Mouse (Mus musculus) lung, embryonic 14.5 days (tissue): Measurements from ENCODE around the gene Ly6g6e. TPM values are rescaled to one million over a fixed set of nuclear protein-coding genes. Genes with fewer than 3 reads are reported as not detected.

ENCODE experiments used
- ATAC-seq: fragments of 200-750 bp; cut with Nextera tagmentation; 2 replicates; pipeline ENCODE4 v1.8.0; 2017; ENCODE audit warnings: mild to moderate bottlenecking, moderate TSS enrichment, moderate library complexity; ENCODE audit not compliant: insufficient read depth
- DNase-seq: peaks from one replicate; pipeline ENCODE4 v3.0.0-alpha.2; 2015
- H3K27ac ChIP-seq: fragments of 300-500 bp; sonication (generic); 2 replicates; pipeline ENCODE4 v1.5.1; 2014; ENCODE audit warnings: low read depth, mild to moderate bottlenecking, moderate library complexity
- H3K27me3 ChIP-seq: fragments of 300-500 bp; sonication (generic); 2 replicates; pipeline ENCODE4 v1.6.1; 2014; ENCODE audit warnings: low read length, control low read depth; ENCODE audit not compliant: insufficient read depth
- H3K36me3 ChIP-seq: fragments of 300-500 bp; sonication (generic); 2 replicates; pipeline ENCODE4 v1.6.1; 2014; ENCODE audit warnings: control low read depth; ENCODE audit not compliant: insufficient read depth
- H3K4me1 ChIP-seq: fragments of 300-500 bp; sonication (generic); 2 replicates; pipeline ENCODE4 v1.6.1; 2014; ENCODE audit warnings: antibody characterized with exemption, control low read depth; ENCODE audit not compliant: insufficient read depth
- H3K4me2 ChIP-seq: fragments of 300-500 bp; sonication (generic); 2 replicates; pipeline ENCODE4 v1.6.1; 2014; ENCODE audit warnings: mild to moderate bottlenecking
- H3K4me3 ChIP-seq: fragments of 300-500 bp; sonication (generic); 2 replicates; pipeline ENCODE4 v1.5.1; 2014; ENCODE audit warnings: low read depth, low read length
- H3K9ac ChIP-seq: fragments of 300-500 bp; sonication (generic); 2 replicates; pipeline ENCODE4 v1.6.1; 2014
- H3K9me3 ChIP-seq: fragments of 300-500 bp; sonication (generic); 2 replicates; pipeline ENCODE4 v1.6.1; 2016; ENCODE audit warnings: low read depth, low read length, control low read depth
- CTCF ChIP-seq: IDR thresholded peaks from 2 replicates; pipeline ENCODE4 v1.5.1; 2016; ENCODE audit warnings: antibody characterized with exemption, low read depth
- WGBS: fragments of 180-500 bp; shearing (Covaris S2); extraction: QIAGEN DNeasy Blood & Tissue Kit; methylation state at CpG from one replicate; pipeline ENCODE4 v1.1.7; 2014; 5-methylcytosine and 5-hydroxymethylcytosine counted together
- polyA plus RNA-seq: library from polyadenylated mRNA; unstranded; fragments of >200 nt; fragmentation: Nextera tagmentation; extraction: Ambion mirVana; gene quantifications from 2 replicates; pipeline ENCODE4 v1.2.1, GENCODE M21; 2014

Gene Ly6g6e
- polyA plus RNA-seq, 1 experiment from 2014 or later = 0.43 TPM

GRCm38 (mm10) chr17:35064951-35065947 is 11.5 kb upstream of the Ly6g6e start, which contains the start of gene Ly6g6c:
Gene Ly6g6c, plus strand, starts transcription at chr17:35065388.
- H3K9me3 ChIP-seq = no peaks in the 10 kb centered on the region
- peak; percentile 86 for DNase-seq
- peaks cover 8% of the 10 kb centered on the region for H3K4me1 ChIP-seq
- ATAC-seq = peak; percentile 70
- peak within 1 kb of the TSS; percentile 62 for H3K4me2 ChIP-seq
- H3K27me3 ChIP-seq = peaks cover 17% of the 10 kb centered on the region
- TF ChIP-seq CTCF = no peak
- WGBS = 1% methylated on average over 48 of the region's 48 CpGs
- H3K27ac ChIP-seq = peak within 1 kb of the TSS; percentile 88
- peaks cover 28% of the 10 kb centered on the region for H3K36me3 ChIP-seq
- peak within 1 kb of the TSS; percentile 17 for H3K9ac ChIP-seq
- peak within 1 kb of the TSS; percentile 28 for H3K4me3 ChIP-seq

- H3K9ac ChIP-seq = peak within 1 kb of the TSS; percentile 17
- H3K4me3 ChIP-seq = peak within 1 kb of the TSS; percentile 28
- peaks cover 17% of the 10 kb centered on the region for H3K27me3 ChIP-seq
- TF ChIP-seq CTCF = no peak
- WGBS = 50% methylated on average over 10 of the region's 10 CpGs
- peak within 1 kb of the TSS; percentile 62 for H3K4me2 ChIP-seq
- peak within 1 kb of the TSS; percentile 88 for H3K27ac ChIP-seq
- DNase-seq = no peak
- ATAC-seq = no peak
- H3K9me3 ChIP-seq = no peaks in the 10 kb centered on the region
- H3K4me1 ChIP-seq = no peaks in the 10 kb centered on the region; the same call in 1 of the 2 replicates
- peaks cover 20% of the 10 kb centered on the region for H3K36me3 ChIP-seq
Observed at GRCm38 (mm10) chr17:35066084-35066483, 10.6 kb upstream of the Ly6g6e start, which contains the start of gene Mpig6b. Gene Mpig6b, minus strand, starts transcription at chr17:35066184.

- Histone ChIP-seq H3K4me3 (no peak overlapping the region), H3K9me3 (no peaks in the 10 kb centered on the region), H3K27ac (no peak overlapping the region), H3K4me2 (no peak overlapping the region), H3K27me3 (peaks cover 17% of the 10 kb centered on the region), H3K4me1 (no peaks in the 10 kb centered on the region), H3K9ac (no peak overlapping the region), H3K36me3 (no peaks in the 10 kb centered on the region)
- DNase-seq (no peak), ATAC-seq (no peak)
- 64% methylated on average over 17 of the region's 17 CpGs for WGBS
- no peak for TF ChIP-seq CTCF
Observed at GRCm38 (mm10) chr17:35068213-35068914, 8.3 kb upstream of the Ly6g6e start.

- Histone ChIP-seq H3K9me3 (no peaks in the 10 kb centered on the region), H3K4me1 (no peaks in the 10 kb centered on the region), H3K4me3 (no peak overlapping the region), H3K27ac (peak overlapping the region; percentile 76), H3K9ac (no peak overlapping the region), H3K27me3 (peaks cover 12% of the 10 kb centered on the region), H3K4me2 (no peak overlapping the region), H3K36me3 (no peaks in the 10 kb centered on the region)
- peak; percentile 28; the same call in 1 of the 2 replicates for TF ChIP-seq CTCF
- WGBS = 39% methylated on average over 6 of the region's 6 CpGs
- ATAC-seq (0 out of 2 replicates have a peak, but pooled peaks have one; percentile 38), DNase-seq (peak; percentile 56)
Observed at GRCm38 (mm10) chr17:35070556-35071229, 6.0 kb upstream of the Ly6g6e start.

GRCm38 (mm10) chr17:35071454-35071853 is 5.2 kb upstream of the Ly6g6e start:
- H3K4me3 ChIP-seq = no peak overlapping the region
- H3K27ac ChIP-seq = peak overlapping the region; percentile 76
- no peak for ATAC-seq
- no peaks in the 10 kb centered on the region for H3K9me3 ChIP-seq
- 68% methylated on average over 9 of the region's 9 CpGs for WGBS
- TF ChIP-seq CTCF = no peak
- no peaks in the 10 kb centered on the region for H3K36me3 ChIP-seq
- H3K27me3 ChIP-seq = peaks cover 7% of the 10 kb centered on the region
- no peak for DNase-seq
- H3K9ac ChIP-seq = no peak overlapping the region
- no peak overlapping the region for H3K4me2 ChIP-seq
- H3K4me1 ChIP-seq = no peaks in the 10 kb centered on the region

- H3K4me2 ChIP-seq = no peak overlapping the region
- no peak for ATAC-seq
Observed at GRCm38 (mm10) chr17:35074097-35074496, 2.6 kb upstream of the Ly6g6e start.

More at GRCm38 (mm10) chr17:35074097-35074496, 2.6 kb upstream of the Ly6g6e start:
- Histone ChIP-seq H3K27me3 (no peaks in the 10 kb centered on the region), H3K4me1 (0 out of 2 replicates have a peak, but pooled peaks cover 4% of the 10 kb centered on the region), H3K9ac (no peak overlapping the region), H3K36me3 (no peaks in the 10 kb centered on the region), H3K4me3 (no peak overlapping the region), H3K9me3 (no peaks in the 10 kb centered on the region), H3K27ac (no peak overlapping the region)
- TF ChIP-seq CTCF = no peak
- 47% methylated on average over 17 of the region's 17 CpGs for WGBS
- no peak for DNase-seq
